Mouse (Mus musculus) embryonic facial prominence, embryonic 13.5 days (tissue): ENCODE results near the gene Fam72a. TPM values are rescaled to one million over a fixed set of nuclear protein-coding genes. Genes with fewer than 3 reads are reported as not detected.

Experiments used
- ATAC-seq: fragments of 200-750 bp; cut with Nextera tagmentation; 2 replicates; pipeline ENCODE4 v1.8.0; 2017; ENCODE audit warnings: low read depth; ENCODE audit not compliant: insufficient number of reproducible peaks, insufficient read depth, low FRiP score, low TSS enrichment
- H3K27ac ChIP-seq: fragments of 300-500 bp; sonication (generic); 2 replicates; pipeline ENCODE4 v1.5.1; 2015; ENCODE audit warnings: moderate library complexity, mild to moderate bottlenecking, inconsistent platforms
- H3K27me3 ChIP-seq: fragments of 300-500 bp; sonication (generic); 2 replicates; pipeline ENCODE4 v1.6.1; 2015; ENCODE audit warnings: mild to moderate bottlenecking, inconsistent platforms
- H3K36me3 ChIP-seq: fragments of 300-500 bp; sonication (generic); 2 replicates; pipeline ENCODE4 v1.6.1; 2015; ENCODE audit warnings: mild to moderate bottlenecking, inconsistent platforms
- H3K4me1 ChIP-seq: fragments of 300-500 bp; sonication (generic); 2 replicates; pipeline ENCODE4 v1.6.1; 2015; ENCODE audit warnings: inconsistent platforms
- H3K4me2 ChIP-seq: fragments of 300-500 bp; sonication (generic); 2 replicates; pipeline ENCODE4 v1.6.1; 2015; ENCODE audit warnings: moderate library complexity, mild to moderate bottlenecking, inconsistent platforms
- H3K4me3 ChIP-seq: fragments of 300-500 bp; sonication (generic); 2 replicates; pipeline ENCODE4 v1.5.1; 2015; ENCODE audit warnings: mild to moderate bottlenecking, inconsistent platforms
- H3K9ac ChIP-seq: fragments of 300-500 bp; sonication (generic); 2 replicates; pipeline ENCODE4 v1.6.1; 2015; ENCODE audit warnings: mild to moderate bottlenecking, inconsistent platforms
- H3K9me3 ChIP-seq: fragments of 300-500 bp; sonication (generic); 2 replicates; pipeline ENCODE4 v1.6.1; 2016; ENCODE audit warnings: inconsistent platforms
- WGBS: fragments of 180-500 bp; shearing (Covaris S2); methylation state at CpG from one replicate; pipeline ENCODE4 v1.1.7; 2015; ENCODE audit warnings: mixed read lengths; 5-methylcytosine and 5-hydroxymethylcytosine counted together
- polyA plus RNA-seq: library from polyadenylated mRNA; unstranded; fragments of >200 nt; fragmentation: Nextera tagmentation; extraction: Ambion mirVana; gene quantifications from 2 replicates; pipeline ENCODE4 v1.2.1, GENCODE M21; 2015

Gene Fam72a
- polyA plus RNA-seq, 1 experiment from 2014 or later: 3.3 TPM

DNA sequence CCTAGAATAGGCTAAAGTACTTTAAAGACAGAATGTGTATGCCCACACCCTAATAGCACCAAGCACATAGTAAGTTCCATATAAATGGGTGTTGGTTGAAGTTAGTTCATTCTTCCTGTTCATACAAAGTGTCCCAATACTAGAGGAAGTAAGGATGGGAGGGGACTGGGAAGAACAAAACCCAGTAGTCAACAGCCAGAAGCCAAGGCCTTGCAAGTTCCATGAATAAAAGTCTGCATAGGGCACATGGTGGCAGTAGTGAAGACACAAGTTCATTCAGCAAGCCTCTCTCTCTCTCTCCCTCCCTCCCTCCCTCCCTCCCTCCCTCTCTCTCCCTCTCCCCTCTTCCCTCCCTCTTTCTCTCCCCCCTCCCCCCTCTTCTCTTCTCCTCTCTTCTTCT lies 16.6 kb upstream of the Fam72a start:
- Histone ChIP-seq H3K36me3 (no peaks in the 10 kb centered on the region), H3K4me1 (peaks cover 4% of the 10 kb centered on the region), H3K9me3 (no peaks in the 10 kb centered on the region), H3K27ac (no peak overlapping the region), H3K9ac (no peak overlapping the region), H3K27me3 (no peaks in the 10 kb centered on the region), H3K4me3 (no peak overlapping the region), H3K4me2 (no peak overlapping the region)
- no peak for ATAC-seq

DNA sequence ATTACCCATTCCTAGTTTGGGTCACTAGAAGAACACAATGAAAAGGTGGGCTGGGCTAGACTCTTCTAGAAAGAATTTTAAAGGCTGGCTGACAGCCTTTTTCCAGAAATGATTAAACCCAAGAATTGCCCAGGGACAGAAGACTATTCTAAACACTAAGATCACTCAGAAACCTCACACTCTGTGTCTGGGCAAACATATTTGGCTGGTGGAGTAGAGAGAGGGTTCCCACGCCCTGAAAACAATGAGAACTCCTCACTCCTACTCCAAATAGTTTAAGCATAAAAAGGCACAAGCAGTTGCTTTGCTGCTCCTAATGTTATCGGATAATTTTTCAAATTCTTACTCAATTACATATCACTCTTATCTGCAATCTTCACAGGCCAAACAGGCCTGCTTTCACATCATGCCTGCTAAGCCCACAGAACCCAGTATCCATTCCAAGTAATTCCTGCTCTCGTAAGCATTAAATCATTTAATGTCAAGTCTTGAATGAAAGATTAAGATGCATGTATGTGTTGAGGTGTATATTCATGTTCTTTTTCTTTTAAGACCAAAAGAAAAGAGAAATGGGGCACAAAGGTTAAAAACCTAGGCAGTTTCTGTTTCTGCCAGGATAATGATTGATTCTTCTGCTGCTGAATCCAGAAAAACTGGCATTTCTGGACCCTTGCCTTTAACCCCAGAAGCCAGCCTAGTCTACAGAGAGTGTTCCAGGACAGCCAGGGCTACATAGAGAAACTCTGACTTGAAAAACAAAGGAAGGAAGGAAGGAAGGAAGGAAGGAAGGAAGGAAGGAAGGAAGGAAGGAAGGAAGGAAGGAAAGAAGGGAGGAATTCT lies 15.8 kb upstream of the Fam72a start:
- peaks cover 4% of the 10 kb centered on the region for H3K4me1 ChIP-seq
- H3K36me3 ChIP-seq: no peaks in the 10 kb centered on the region
- peak overlapping the region; percentile 16; the same call in 1 of the 2 replicates for H3K27ac ChIP-seq
- H3K9me3 ChIP-seq: no peaks in the 10 kb centered on the region
- H3K27me3 ChIP-seq: no peaks in the 10 kb centered on the region
- ATAC-seq: no peak
- 70% methylated on average over 3 of the region's 3 CpGs for WGBS
- no peak overlapping the region for H3K4me3 ChIP-seq
- H3K4me2 ChIP-seq: no peak overlapping the region
- no peak overlapping the region for H3K9ac ChIP-seq

GRCm38 (mm10) chr1:131513136-131513535 lies 14.6 kb upstream of the Fam72a start:
- Histone ChIP-seq H3K4me3 (no peak overlapping the region), H3K36me3 (no peaks in the 10 kb centered on the region), H3K9me3 (no peaks in the 10 kb centered on the region), H3K9ac (no peak overlapping the region), H3K27me3 (no peaks in the 10 kb centered on the region), H3K4me1 (peaks cover 4% of the 10 kb centered on the region), H3K4me2 (no peak overlapping the region), H3K27ac (no peak overlapping the region)
- 88% methylated on average over 2 of the region's 2 CpGs for WGBS
- no peak for ATAC-seq

GRCm38 (mm10) chr1:131514197-131514596 lies 13.5 kb upstream of the Fam72a start:
- Histone ChIP-seq H3K4me2 (no peak overlapping the region), H3K36me3 (no peaks in the 10 kb centered on the region), H3K4me3 (no peak overlapping the region), H3K9ac (no peak overlapping the region), H3K9me3 (no peaks in the 10 kb centered on the region), H3K4me1 (peaks cover 4% of the 10 kb centered on the region), H3K27me3 (no peaks in the 10 kb centered on the region), H3K27ac (no peak overlapping the region)
- 53% methylated on average over 1 of the region's 1 CpGs for WGBS
- ATAC-seq: no peak

GRCm38 (mm10) chr1:131516588-131516987 lies 11.1 kb upstream of the Fam72a start:
- ATAC-seq: no peak
- Histone ChIP-seq H3K4me1 (peaks cover 11% of the 10 kb centered on the region), H3K9ac (no peak overlapping the region), H3K27ac (no peak overlapping the region), H3K36me3 (no peaks in the 10 kb centered on the region), H3K4me3 (no peak overlapping the region), H3K4me2 (no peak overlapping the region), H3K9me3 (no peaks in the 10 kb centered on the region), H3K27me3 (no peaks in the 10 kb centered on the region)
- 89% methylated on average over 3 of the region's 3 CpGs for WGBS

GRCm38 (mm10) chr1:131523794-131524193 lies 3.9 kb upstream of the Fam72a start:
- H3K9ac ChIP-seq: no peak overlapping the region
- H3K27ac ChIP-seq: no peak overlapping the region
- H3K36me3 ChIP-seq: no peaks in the 10 kb centered on the region
- H3K4me2 ChIP-seq: peak overlapping the region; percentile 91
- H3K9me3 ChIP-seq: no peaks in the 10 kb centered on the region
- H3K27me3 ChIP-seq: no peaks in the 10 kb centered on the region
- no peak for ATAC-seq
- peak overlapping the region; percentile 73 for H3K4me3 ChIP-seq
- H3K4me1 ChIP-seq: peaks cover 44% of the 10 kb centered on the region
- 34% methylated on average over 3 of the region's 3 CpGs for WGBS

DNA sequence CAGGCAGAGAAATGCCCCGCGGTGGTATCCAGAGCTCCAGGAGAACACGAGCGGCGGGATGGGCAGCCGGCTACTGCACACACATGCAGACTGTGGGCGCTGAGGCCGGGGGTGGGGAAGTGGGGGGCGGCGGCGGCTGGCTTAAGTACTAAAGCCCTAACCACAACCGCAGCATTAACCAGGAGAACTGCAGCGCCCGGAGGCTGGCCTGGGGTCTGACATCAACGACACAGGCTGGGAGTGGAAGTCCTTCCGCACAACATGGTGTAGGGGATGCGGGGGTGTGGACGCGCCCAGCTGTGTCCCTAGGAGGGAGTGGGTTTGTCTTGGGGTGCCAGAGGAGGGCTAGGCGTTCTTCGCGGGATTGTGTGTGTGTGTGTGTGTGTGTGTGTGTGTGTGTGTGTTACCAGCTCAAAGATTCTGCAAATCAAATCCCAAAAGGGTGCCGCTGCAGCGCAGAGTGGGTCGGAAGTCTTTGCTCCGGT lies 2.6 kb upstream of the Fam72a start:
- no peaks in the 10 kb centered on the region for H3K36me3 ChIP-seq
- no peaks in the 10 kb centered on the region for H3K9me3 ChIP-seq
- ATAC-seq: no peak
- peak overlapping the region; percentile 88 for H3K9ac ChIP-seq
- under 1% methylated on average over 26 of the region's 26 CpGs for WGBS
- peak overlapping the region; percentile 97 for H3K27ac ChIP-seq
- peak overlapping the region; percentile 73 for H3K4me3 ChIP-seq
- H3K27me3 ChIP-seq: no peaks in the 10 kb centered on the region
- peaks cover 48% of the 10 kb centered on the region for H3K4me1 ChIP-seq
- peak overlapping the region; percentile 91 for H3K4me2 ChIP-seq

DNA sequence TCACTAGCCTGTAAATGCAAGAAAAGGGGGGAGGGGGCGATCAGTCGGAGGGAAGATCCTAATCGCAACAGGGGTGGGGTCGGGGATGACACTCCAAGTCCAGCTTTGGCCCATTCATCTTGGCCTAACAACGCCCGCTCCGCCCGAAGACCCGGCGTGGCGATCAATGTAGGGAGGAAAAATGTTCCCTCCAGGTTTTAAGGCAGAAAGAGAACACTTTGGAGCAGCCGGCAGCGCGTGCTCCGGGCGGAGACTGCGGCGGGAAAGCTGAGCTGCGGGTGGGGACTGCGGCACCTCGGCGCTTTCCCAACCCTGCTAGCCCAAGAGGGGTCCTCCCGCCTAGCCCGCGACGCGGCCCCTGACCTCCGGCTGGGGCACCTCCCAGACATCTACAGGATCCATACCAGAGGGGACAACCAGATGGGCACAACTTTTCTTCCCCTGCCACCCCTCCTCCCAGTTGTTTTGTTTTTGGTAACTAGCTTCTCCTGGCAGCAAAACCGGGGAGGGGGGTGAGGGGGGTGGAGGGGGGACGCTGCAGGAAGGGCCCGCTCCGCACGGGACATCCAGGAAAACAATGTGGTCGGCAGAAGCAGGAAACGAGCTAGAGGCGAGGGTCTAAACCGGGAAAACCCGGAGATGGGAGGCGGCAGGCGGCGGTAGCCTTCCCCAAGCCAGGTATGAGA lies 2.0 kb upstream of the Fam72a start:
- H3K27me3 ChIP-seq: no peaks in the 10 kb centered on the region
- no peaks in the 10 kb centered on the region for H3K36me3 ChIP-seq
- ATAC-seq: no peak
- H3K4me1 ChIP-seq: peaks cover 50% of the 10 kb centered on the region
- peak overlapping the region; percentile 97 for H3K27ac ChIP-seq
- no peaks in the 10 kb centered on the region for H3K9me3 ChIP-seq
- peak overlapping the region; percentile 91 for H3K4me2 ChIP-seq
- peak overlapping the region; percentile 88 for H3K9ac ChIP-seq
- under 1% methylated on average over 41 of the region's 41 CpGs for WGBS
- H3K4me3 ChIP-seq: peak overlapping the region; percentile 73

DNA sequence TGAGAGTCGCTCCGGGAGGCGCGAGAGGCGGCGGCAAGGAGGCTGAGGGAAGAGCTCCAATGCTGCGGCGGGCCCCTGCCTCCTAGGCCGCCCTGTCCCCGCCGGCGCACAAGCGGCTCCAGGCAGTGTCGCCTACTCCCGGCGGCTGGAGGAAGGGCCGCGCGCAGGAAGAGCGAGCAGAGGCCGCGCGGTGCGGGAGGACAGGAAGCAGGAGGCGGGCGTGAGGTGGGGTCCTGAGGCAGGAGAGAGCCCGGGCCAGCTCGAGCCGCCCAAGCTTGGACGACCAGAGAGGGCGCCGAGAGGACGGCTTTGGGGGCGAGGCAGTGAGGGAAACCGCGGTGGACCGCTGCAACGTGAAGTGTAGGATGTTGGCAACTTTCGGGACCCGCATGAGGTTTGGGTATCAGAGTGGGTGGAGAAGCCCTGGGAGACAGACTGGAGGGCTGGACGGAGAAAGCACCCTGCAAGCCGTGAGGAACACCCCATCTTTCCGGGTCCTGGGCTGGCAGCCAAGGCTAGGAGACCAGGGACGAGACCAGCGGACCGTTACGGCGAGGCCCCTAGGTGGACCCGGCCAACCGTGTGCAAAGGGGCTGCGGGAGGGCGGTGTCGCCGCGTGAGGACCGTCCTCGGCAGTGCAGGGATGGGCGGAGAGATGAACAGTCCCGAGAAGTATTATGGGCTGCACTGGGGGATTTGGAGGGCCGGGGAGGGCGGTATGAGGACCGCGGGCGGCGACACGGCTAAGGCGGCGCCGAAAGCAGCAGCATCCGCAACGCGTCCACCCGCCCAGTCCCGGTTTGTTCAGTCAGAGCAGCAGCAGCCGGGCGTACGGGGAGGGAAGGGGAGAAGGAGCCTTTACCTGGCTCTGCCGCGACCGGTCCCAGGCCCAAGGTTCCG lies 1.1 kb upstream of the Fam72a start:
- H3K4me2 ChIP-seq: peak overlapping the region; percentile 91
- H3K9me3 ChIP-seq: no peaks in the 10 kb centered on the region
- WGBS: under 1% methylated on average over 79 of the region's 81 CpGs
- H3K27ac ChIP-seq: peak overlapping the region; percentile 97
- H3K4me1 ChIP-seq: peaks cover 51% of the 10 kb centered on the region
- H3K9ac ChIP-seq: peak overlapping the region; percentile 88
- peak overlapping the region; percentile 73 for H3K4me3 ChIP-seq
- no peaks in the 10 kb centered on the region for H3K36me3 ChIP-seq
- no peaks in the 10 kb centered on the region for H3K27me3 ChIP-seq
- ATAC-seq: peak; percentile 34

DNA sequence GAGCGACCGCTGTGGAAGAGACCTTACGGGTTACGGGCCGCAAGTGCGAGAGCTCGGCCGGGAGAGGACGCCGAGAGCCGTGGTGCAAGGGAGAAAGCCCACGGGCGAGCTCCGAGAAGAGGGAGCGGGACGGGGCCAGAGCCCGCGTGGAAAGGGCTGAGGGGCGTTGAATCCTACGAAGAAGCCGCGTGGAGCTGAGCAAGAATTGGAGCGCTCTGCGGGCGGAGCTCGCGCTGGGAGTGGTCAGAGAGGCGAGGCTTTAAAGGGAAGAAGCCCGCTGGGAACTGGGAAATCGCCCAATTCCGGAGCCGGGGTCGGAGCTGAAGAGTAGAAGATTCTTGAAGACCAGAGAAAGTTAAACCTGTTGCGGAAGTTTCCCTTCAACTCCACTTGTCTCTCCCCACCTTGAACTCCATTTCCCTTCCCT lies 391 bp downstream of the Fam72a start:
- H3K27me3 ChIP-seq: no peaks in the 10 kb centered on the region
- H3K4me1 ChIP-seq: peaks cover 41% of the 10 kb centered on the region
- WGBS: under 1% methylated on average over 34 of the region's 34 CpGs
- peak overlapping the region; percentile 87 for H3K4me2 ChIP-seq
- no peaks in the 10 kb centered on the region for H3K9me3 ChIP-seq
- H3K27ac ChIP-seq: peak overlapping the region; percentile 89
- H3K36me3 ChIP-seq: no peaks in the 10 kb centered on the region
- H3K9ac ChIP-seq: peak overlapping the region; percentile 77
- H3K4me3 ChIP-seq: peak overlapping the region; percentile 71
- ATAC-seq: no peak

DNA sequence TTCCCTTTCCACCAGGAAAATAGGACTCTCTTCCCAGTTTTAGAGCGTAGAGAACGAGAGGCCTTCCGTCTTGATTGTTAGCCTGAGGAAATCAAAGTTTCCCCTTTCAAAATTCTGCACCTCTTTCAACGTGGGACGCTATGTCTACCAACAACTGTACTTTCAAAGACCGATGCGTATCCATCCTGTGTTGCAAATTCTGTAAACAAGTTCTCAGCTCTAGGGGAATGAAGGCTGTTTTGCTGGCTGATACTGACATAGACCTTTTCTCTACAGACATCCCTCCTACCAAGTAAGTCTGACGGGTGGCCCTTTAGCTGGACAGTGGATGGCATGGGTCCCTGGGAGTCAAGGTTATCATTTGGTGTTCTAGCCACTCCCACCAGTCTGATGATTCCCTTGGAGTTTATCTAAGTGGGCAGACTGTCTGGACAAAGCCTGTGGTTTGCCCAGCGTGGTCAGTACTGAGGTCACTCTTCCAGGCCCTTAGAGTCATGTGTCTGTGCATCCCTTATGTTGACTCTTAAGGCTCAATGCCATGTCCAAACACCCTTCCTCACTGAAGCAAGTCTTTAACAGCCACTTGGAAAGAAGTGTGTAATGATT lies 961 bp downstream of the Fam72a start:
- Histone ChIP-seq H3K4me1 (peaks cover 35% of the 10 kb centered on the region), H3K9ac (peak overlapping the region; percentile 77), H3K36me3 (no peaks in the 10 kb centered on the region), H3K4me2 (peak overlapping the region; percentile 87), H3K27ac (peak overlapping the region; percentile 89), H3K9me3 (no peaks in the 10 kb centered on the region), H3K4me3 (peak overlapping the region; percentile 71), H3K27me3 (no peaks in the 10 kb centered on the region)
- ATAC-seq: no peak
- under 1% methylated on average over 9 of the region's 9 CpGs for WGBS
